Mouse (Mus musculus) MEL (cell line): ENCODE measurements around the gene Gm10300. TPM values are rescaled to one million over a fixed set of nuclear protein-coding genes. Genes with fewer than 3 reads are reported as not detected.

Source experiments
- DNase-seq: peaks from one replicate; pipeline ENCODE4 v3.0.0; 2011; ENCODE audit warnings: low read depth, low spot score
- H3K27ac ChIP-seq: 2 replicates; pipeline ENCODE4 v1.5.1; 2012; ENCODE audit warnings: low read depth, mild to moderate bottlenecking, control low read depth, low read length, moderate library complexity; ENCODE audit not compliant: control insufficient read depth
- H3K27me3 ChIP-seq, 2 experiments: fragments of 150-350 bp in 1 of 2; sonication (generic) in 1 of 2; 2 replicates each; pipeline ENCODE4 v1.6.1; 2012; ENCODE audit warnings: low read length in 2 of 2, mild to moderate bottlenecking in 2 of 2, improper control_type of control experiment in 1 of 2, moderate library complexity in 1 of 2; ENCODE audit not compliant: insufficient read depth in 2 of 2, control insufficient read depth in 1 of 2
- H3K36me3 ChIP-seq, 2 experiments: 2 replicates each; pipeline ENCODE4 v1.6.1; 2012 to 2014; ENCODE audit warnings: low read length in 2 of 2, improper control_type of control experiment in 1 of 2, inconsistent platforms in 1 of 2, mild to moderate bottlenecking in 1 of 2; ENCODE audit not compliant: insufficient read depth in 2 of 2, control insufficient read depth in 1 of 2
- H3K4me1 ChIP-seq, 2 experiments: fragments of 150-350 bp in 1 of 2; sonication (generic) in 1 of 2; 2 replicates each; pipeline ENCODE4 v1.6.1; 2012; ENCODE audit warnings: low read length in 2 of 2, improper control_type of control experiment in 1 of 2, mild to moderate bottlenecking in 1 of 2; ENCODE audit not compliant: insufficient read depth in 2 of 2, control insufficient read depth in 1 of 2
- H3K4me3 ChIP-seq, 2 experiments: fragments of 150-350 bp in 1 of 2; sonication (generic) in 1 of 2; 2 replicates each; pipeline ENCODE4 v1.5.1; 2012; ENCODE audit warnings: low read depth in 2 of 2, low read length in 2 of 2, mild to moderate bottlenecking in 2 of 2, moderate library complexity in 2 of 2, control low read depth in 1 of 2, improper control_type of control experiment in 1 of 2; ENCODE audit not compliant: control insufficient read depth in 1 of 2, insufficient read depth in 1 of 2
- H3K79me2 ChIP-seq: 2 replicates; pipeline ENCODE4 v1.6.1; 2012; ENCODE audit warnings: mild to moderate bottlenecking, low read length, moderate library complexity; ENCODE audit not compliant: control insufficient read depth, poor library complexity, insufficient read depth
- H3K9ac ChIP-seq: 2 replicates; pipeline ENCODE4 v1.6.1; 2012; ENCODE audit warnings: low read depth, mild to moderate bottlenecking, control low read depth, low read length, moderate library complexity; ENCODE audit not compliant: control insufficient read depth, poor library complexity, severe bottlenecking
- H3K9me3 ChIP-seq: fragments of 150-350 bp; sonication (generic); replicated peaks from 2 replicates; pipeline ENCODE4 v1.6.1; 2012; ENCODE audit warnings: mild to moderate bottlenecking, low read length, improper control_type of control experiment, moderate library complexity; ENCODE audit not compliant: insufficient read depth
- CHD2 ChIP-seq: IDR thresholded peaks from 2 replicates; pipeline ENCODE4 v1.6.1; 2011; ENCODE audit warnings: low read length, improper control_type of control experiment
- EP300 ChIP-seq, 2 experiments: IDR thresholded peaks; 2 replicates each; pipeline ENCODE4 v1.6.1; 2011; ENCODE audit warnings: improper control_type of control experiment in 2 of 2, low read length in 2 of 2, low read depth in 1 of 2, mild to moderate bottlenecking in 1 of 2
- ETS1 ChIP-seq: IDR thresholded peaks from 2 replicates; pipeline ENCODE4 v1.6.1; 2012; ENCODE audit warnings: low read depth, mild to moderate bottlenecking, inconsistent platforms, low read length, improper control_type of control experiment, moderate library complexity
- HCFC1 ChIP-seq: IDR thresholded peaks from 2 replicates; pipeline ENCODE4 v1.6.1; 2012; ENCODE audit warnings: low read depth, mild to moderate bottlenecking, inconsistent platforms, low read length, improper control_type of control experiment, moderate library complexity
- MAX ChIP-seq: IDR thresholded peaks from 2 replicates; pipeline ENCODE4 v1.6.1; 2011; ENCODE audit warnings: low read length, improper control_type of control experiment
- MAZ ChIP-seq: IDR thresholded peaks from 2 replicates; pipeline ENCODE4 v1.6.1; 2012; ENCODE audit warnings: low read depth, mild to moderate bottlenecking, inconsistent platforms, low read length, improper control_type of control experiment
- NELFE ChIP-seq: IDR thresholded peaks from 2 replicates; pipeline ENCODE4 v1.6.1; 2011; ENCODE audit warnings: low read depth, low read length, improper control_type of control experiment
- NRF1 ChIP-seq: IDR thresholded peaks from 2 replicates; pipeline ENCODE4 v1.6.1; 2014; ENCODE audit warnings: low read depth, mild to moderate bottlenecking, inconsistent platforms, low read length, improper control_type of control experiment, moderate library complexity; ENCODE audit not compliant: poor library complexity, insufficient read depth, severe bottlenecking
- POLR2A ChIP-seq, 2 experiments: IDR thresholded peaks; 2 replicates each; pipeline ENCODE4 v1.6.1; 2011 to 2012; ENCODE audit warnings: low read length in 2 of 2, mild to moderate bottlenecking in 2 of 2, control low read depth in 1 of 2, improper control_type of control experiment in 1 of 2, low read depth in 1 of 2, moderate library complexity in 1 of 2; ENCODE audit not compliant: control insufficient read depth in 1 of 2, insufficient read depth in 1 of 2, poor library complexity in 1 of 2
- POLR2AphosphoS5 ChIP-seq: IDR thresholded peaks from 2 replicates; pipeline ENCODE4 v1.6.1; 2012; ENCODE audit warnings: low read depth, borderline replicate concordance, mild to moderate bottlenecking, inconsistent platforms, low read length, moderate library complexity, mixed read lengths
- SMC3 ChIP-seq: IDR thresholded peaks from 2 replicates; pipeline ENCODE4 v1.6.1; 2011; ENCODE audit warnings: low read depth, low read length, improper control_type of control experiment
- TAL1 ChIP-seq: IDR thresholded peaks from 2 replicates; pipeline ENCODE4 v1.6.1; 2012; ENCODE audit warnings: mild to moderate bottlenecking, inconsistent platforms, low read length, moderate library complexity, mixed read lengths
- TBP ChIP-seq: IDR thresholded peaks from 2 replicates; pipeline ENCODE4 v1.8.0; 2011; ENCODE audit warnings: low read depth, low read length, improper control_type of control experiment
- ZNF384 ChIP-seq: IDR thresholded peaks from 2 replicates; pipeline ENCODE4 v1.6.1; 2012; ENCODE audit warnings: low read depth, mild to moderate bottlenecking, inconsistent platforms, low read length, improper control_type of control experiment
- polyA plus RNA-seq, 2 experiments: library from polyadenylated mRNA; stranded (reverse) in 1 of 2; unstranded in 1 of 2; fragments of >175 nt in 1 of 2; fragments of >200 nt in 1 of 2; gene quantifications; 2 replicates each; pipeline versions ENCODE4 v1.2.1 to v1.2.4; 2012; ENCODE audit warnings: low replicate concordance in 2 of 2, low read depth in 1 of 2; ENCODE audit not compliant: insufficient read length in 2 of 2, insufficient read depth in 1 of 2, missing spikeins in 1 of 2
- total RNA-seq: library from RNA; depleted of rRNA; stranded (reverse); fragments of 300-350 nt; gene quantifications from 2 replicates; pipeline ENCODE4 v1.2.3, GENCODE M21; 2012

Gm10300 gene
- total and polyA plus RNA-seq, 3 experiments, result 0.18 to 0.46 TPM; not detected in 1

DNA sequence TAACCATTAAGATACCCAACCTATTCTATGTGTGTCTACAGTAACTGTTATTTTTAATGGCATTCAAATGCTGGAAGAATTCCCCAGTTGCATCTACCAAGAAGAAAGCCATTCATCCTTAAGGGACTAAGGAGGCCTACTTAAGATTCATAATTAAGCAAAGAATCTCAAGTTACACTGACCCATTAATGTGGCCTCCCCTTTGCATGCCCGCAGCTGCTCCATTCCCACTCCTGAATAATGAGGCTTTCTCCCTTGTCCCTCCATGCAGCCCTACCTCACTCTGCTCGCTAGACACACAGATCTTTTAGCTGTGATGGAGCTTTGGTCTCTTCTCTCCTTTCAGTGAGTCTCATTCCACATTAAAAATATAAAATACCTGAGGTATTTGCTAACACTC lies 40.3 kb upstream of the Gm10300 start:
- Histone ChIP-seq H3K9ac (no peak overlapping the region), H3K79me2 (peaks cover 24% of the 10 kb centered on the region), H3K27ac (no peak overlapping the region), H3K27me3 (no peaks in the 10 kb centered on the region), H3K4me3 (no peak overlapping the region), H3K9me3 (no peaks in the 10 kb centered on the region), H3K4me1 (peaks cover 10 to 15% of the 10 kb centered on the region in 2 experiments), H3K36me3 (peaks cover 5 to 20% of the 10 kb centered on the region in 2 experiments)
- TF ChIP-seq NRF1 (no peak), EP300 (IDR thresholded peaks at IDR 0.05; ENCODE audit: low read depth in 1 of 2, low read length in 2 of 2) (no peak)
- no peak for DNase-seq

DNA sequence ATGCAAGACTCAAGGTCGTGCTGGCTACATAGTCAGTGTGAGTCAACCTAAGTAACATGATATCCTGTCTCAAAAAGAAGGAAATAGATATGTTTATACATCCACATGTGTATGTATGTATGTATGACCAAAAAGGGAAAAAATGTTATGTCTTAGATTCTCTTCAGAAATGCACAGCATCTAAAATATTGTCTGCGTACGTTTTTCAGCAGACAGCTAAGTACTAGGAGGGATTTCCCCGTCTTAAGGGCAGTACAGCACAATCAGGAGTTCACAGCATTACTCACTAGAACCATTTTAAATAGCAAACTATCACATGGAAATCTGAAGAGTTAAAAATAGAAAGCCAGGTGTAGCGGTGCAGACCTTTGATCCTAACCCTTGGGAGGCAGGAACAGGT lies 37.4 kb upstream of the Gm10300 start:
- Histone ChIP-seq H3K4me3 (no peak overlapping the region), H3K79me2 (peaks cover 39% of the 10 kb centered on the region)
- no peak for DNase-seq
- TF ChIP-seq TAL1 (no peak), ZNF384 (no peak), SMC3 (no peak), TBP (no peak), MAX (no peak), ETS1 (no peak), EP300 (IDR thresholded peaks at IDR 0.05; ENCODE audit: low read depth in 1 of 2, low read length in 2 of 2) (no peak), HCFC1 (no peak), NELFE (no peak), POLR2A (IDR thresholded peaks at IDR 0.05; ENCODE audit: control insufficient read depth in 1 of 2, insufficient read depth in 1 of 2, low read depth in 1 of 2, low read length in 2 of 2, poor library complexity in 1 of 2) (no peak), MAZ (no peak), CHD2 (no peak)
- TF ChIP-seq, all 39 proteins: peak for 0
- Histone ChIP-seq H3K4me1 (peaks cover 14 to 18% of the 10 kb centered on the region in 2 experiments), H3K9me3 (no peaks in the 10 kb centered on the region), H3K27ac (no peak overlapping the region), H3K9ac (no peak overlapping the region), H3K27me3 (no peaks in the 10 kb centered on the region), H3K36me3 (peaks cover 5 to 30% of the 10 kb centered on the region in 2 experiments)

GRCm38 (mm10) chr4:132037991-132038390 lies 36.5 kb upstream of the Gm10300 start:
- Histone ChIP-seq H3K9ac (no peak overlapping the region), H3K36me3 (peaks cover 4 to 31% of the 10 kb centered on the region in 2 experiments), H3K79me2 (peaks cover 39% of the 10 kb centered on the region), H3K4me3 (no peak overlapping the region), H3K4me1 (peaks cover 14 to 18% of the 10 kb centered on the region in 2 experiments), H3K9me3 (no peaks in the 10 kb centered on the region), H3K27ac (no peak overlapping the region), H3K27me3 (no peaks in the 10 kb centered on the region)
- TF ChIP-seq POLR2AphosphoS5, result no peak
- DNase-seq, result no peak
